Mouse (Mus musculus) layer of hippocampus, postnatal 14 days (tissue): ENCODE results near the gene Timd2. TPM values are rescaled to one million over a fixed set of nuclear protein-coding genes. Genes with fewer than 3 reads are reported as not detected.
"Not testable (repeated sequence)": the region's sequence is repeated elsewhere in the genome, so short reads cannot be mapped to it uniquely, and the experiment has no call there.

Source experiments
- DNase-seq, 2 experiments: peaks; one replicate each; pipeline ENCODE4 v3.0.0; 2021 to 2022; ENCODE audit warnings: low spot score in 2 of 2, mixed read lengths in 1 of 2
- long read RNA-seq, 2 experiments: library from polyadenylated mRNA; stranded (forward); transcript quantifications; one replicate each; pipeline ENCODE4 v2.0.0; 2021
- total RNA-seq, 2 experiments: library from RNA; stranded (reverse); gene quantifications; 2 replicates each; pipeline ENCODE4 v1.2.3; 2021

The Timd2 gene
- not detected for total RNA-seq
- long read RNA-seq, experiment 1: 0 reads
- long read RNA-seq, experiment 2: 0 reads

- DNase-seq: no peak
These were observed at the start of gene Timd2 for GRCm38 (mm10) chr11:46706664-46707356. Gene Timd2 (minus strand): TSS chr11:46707061.

GRCm38 (mm10) chr11:46755714-46756113 lies 48.9 kb upstream of the Timd2 start:
- DNase-seq: not testable (repeated sequence)

GRCm38 (mm10) chr11:46754669-46755068 lies 47.8 kb upstream of the Timd2 start:
- no peak for DNase-seq

GRCm38 (mm10) chr11:46753662-46754061 lies 46.8 kb upstream of the Timd2 start:
- DNase-seq: no peak

GRCm38 (mm10) chr11:46747996-46748395 lies 41.1 kb upstream of the Timd2 start:
- no peak for DNase-seq

GRCm38 (mm10) chr11:46741716-46742115 lies 34.9 kb upstream of the Timd2 start:
- DNase-seq: no peak

GRCm38 (mm10) chr11:46740886-46741285 lies 34.0 kb upstream of the Timd2 start:
- no peak for DNase-seq

GRCm38 (mm10) chr11:46739501-46739900 lies 32.6 kb upstream of the Timd2 start:
- DNase-seq: no peak

GRCm38 (mm10) chr11:46735076-46735475 lies 28.2 kb upstream of the Timd2 start, which contains the start of gene Havcr1:
Gene Havcr1 (plus strand): TSS chr11:46735080.
- not testable (repeated sequence) for DNase-seq

GRCm38 (mm10) chr11:46734617-46735016 lies 27.8 kb upstream of the Timd2 start:
- no peak for DNase-seq

GRCm38 (mm10) chr11:46733242-46733789 lies 26.5 kb upstream of the Timd2 start:
- DNase-seq: peak; percentile 4 to 37

- DNase-seq: no peak
These were observed 24.7 kb upstream of the Timd2 start for GRCm38 (mm10) chr11:46731541-46732070.

- no peak for DNase-seq
These were observed 8.0 kb downstream of the Timd2 start for GRCm38 (mm10) chr11:46698830-46699229.

- DNase-seq: no peak
These were observed 8.6 kb downstream of the Timd2 start for GRCm38 (mm10) chr11:46698278-46698655.

GRCm38 (mm10) chr11:46697433-46698277 lies 9.2 kb downstream of the Timd2 start:
- DNase-seq: no peak

GRCm38 (mm10) chr11:46695849-46696248 lies 11.0 kb downstream of the Timd2 start:
- not testable (repeated sequence) for DNase-seq

- no peak for DNase-seq
These were observed 16.7 kb downstream of the Timd2 start for GRCm38 (mm10) chr11:46690136-46690535.

GRCm38 (mm10) chr11:46683723-46684122 lies 23.1 kb downstream of the Timd2 start:
- no peak for DNase-seq

- no peak for DNase-seq
These were observed 24.0 kb downstream of the Timd2 start for GRCm38 (mm10) chr11:46682842-46683241.

GRCm38 (mm10) chr11:46667938-46668337 lies 38.9 kb downstream of the Timd2 start:
- no peak for DNase-seq

- no peak for DNase-seq
These were observed 39.8 kb downstream of the Timd2 start for GRCm38 (mm10) chr11:46667105-46667504.
